Mouse (Mus musculus) gastrocnemius, postnatal 14 days (tissue): ENCODE measurements around the gene Gm45711. TPM values are rescaled to one million over a fixed set of nuclear protein-coding genes. Genes with fewer than 3 reads are reported as not detected.

Experiments used
- DNase-seq: peaks from one replicate; pipeline ENCODE4 v3.0.0; 2021; ENCODE audit warnings: mixed read lengths
- intact Hi-C: fragments of 180-260 bp; cut with DNase I; formaldehyde crosslinking; loops from one replicate; pipeline ENCODE4 v1.15.1; 2025; ENCODE audit warnings: low total_unique reads
- total RNA-seq, 2 experiments: library from RNA; stranded (reverse); gene quantifications; 2 replicates each; pipeline ENCODE4 v1.2.3; 2021

Gene Gm45711
- total RNA-seq, 2 experiments from 2014 or later: not detected

GRCm38 (mm10) chr8:104249442-104249996 lies 60.4 kb downstream of the Gm45711 start:
- no peak for DNase-seq

GRCm38 (mm10) chr8:104248276-104248675 lies 61.6 kb downstream of the Gm45711 start, which contains the start of gene Tk2:
Gene Tk2 (minus strand): TSS chr8:104248558.
- intact Hi-C loops: no loop called here
- peak; percentile 82 for DNase-seq

More at GRCm38 (mm10) chr8:104249442-104249996, 60.4 kb downstream of the Gm45711 start:
- intact Hi-C loops: no loop called here

GRCm38 (mm10) chr8:104247908-104248275 lies 62.0 kb downstream of the Gm45711 start:
- no peak for DNase-seq
- intact Hi-C loops: no loop called here

GRCm38 (mm10) chr8:104247054-104247907 lies 62.6 kb downstream of the Gm45711 start:
- intact Hi-C loops: no loop called here
- peak; percentile 30 for DNase-seq

- intact Hi-C loops: no loop called here
Measured at GRCm38 (mm10) chr8:104246621-104247020, 63.3 kb downstream of the Gm45711 start.

GRCm38 (mm10) chr8:104242038-104242644 lies 67.7 kb downstream of the Gm45711 start:
- intact Hi-C loops: no loop called here
- DNase-seq: no peak

More at GRCm38 (mm10) chr8:104246621-104247020, 63.3 kb downstream of the Gm45711 start:
- no peak for DNase-seq

- intact Hi-C loops: no loop called here
- DNase-seq: no peak
Measured at GRCm38 (mm10) chr8:104239418-104239861, 70.4 kb downstream of the Gm45711 start.

GRCm38 (mm10) chr8:104234573-104234972 lies 75.3 kb downstream of the Gm45711 start:
- intact Hi-C loops: no loop called here

GRCm38 (mm10) chr8:104232919-104233318 lies 77.0 kb downstream of the Gm45711 start:
- intact Hi-C loops: no loop called here
- no peak for DNase-seq

More at GRCm38 (mm10) chr8:104234573-104234972, 75.3 kb downstream of the Gm45711 start:
- DNase-seq: no peak

GRCm38 (mm10) chr8:104232039-104232438 lies 77.8 kb downstream of the Gm45711 start:
- no peak for DNase-seq
- intact Hi-C loops: no loop called here

Other genes starting within 250 kb of the Gm45711 start
- 100 to 1,000 TPM; 134 to 136 TPM for gene Cdh5, start 208.5 kb downstream of the Gm45711 start, total RNA-seq
- under 1 TPM; 0.53 to 0.90 TPM for gene Bean1, start 139.6 kb downstream of the Gm45711 start, total RNA-seq
- gene Tk2, start 61.5 kb downstream of the Gm45711 start, total RNA-seq: 1 to 10 TPM; 3.7 to 4.7 TPM
- gene Cklf, start 59.2 kb downstream of the Gm45711 start, total RNA-seq: 1 to 10 TPM; 3.5 to 5.0 TPM
- not detected for gene Cmtm2a, start 16.9 kb downstream of the Gm45711 start, total RNA-seq
- not detected for gene Cmtm1, start 64 bp upstream of the Gm45711 start, total RNA-seq
- gene Gm11020, start 11.5 kb upstream of the Gm45711 start, total RNA-seq: not detected
- not detected for gene Cmtm2b, start 12.1 kb upstream of the Gm45711 start, total RNA-seq
- gene Cmtm3, start 29.3 kb upstream of the Gm45711 start, total RNA-seq: 10 to 100 TPM; 15.2 to 21.7 TPM
- gene Cmtm4, start 85.7 kb upstream of the Gm45711 start, total RNA-seq: 1 to 10 TPM; 4.7 to 4.8 TPM
- gene Dync1li2, start 133.0 kb upstream of the Gm45711 start, total RNA-seq: 100 to 1,000 TPM in 1 of 2 experiments, 10 to 100 TPM in 1; 99.3 to 104 TPM
- under 1 TPM in 1 of 2 experiments, not detected in 1; 0.06 TPM for gene Terb1, start 199.8 kb upstream of the Gm45711 start, total RNA-seq
- 10 to 100 TPM; 20.4 to 24.5 TPM for gene Nae1, start 224.6 kb upstream of the Gm45711 start, total RNA-seq
- 1 to 10 TPM; 1.0 to 1.1 TPM for gene Car7, start 224.6 kb upstream of the Gm45711 start, total RNA-seq